Mouse (Mus musculus): ENCODE measurements around the gene Mrps2. TPM values are rescaled to one million over a fixed set of nuclear protein-coding genes. Genes with fewer than 3 reads are reported as not detected.
"Not testable (repeated sequence)": the region's sequence is repeated elsewhere in the genome, so short reads cannot be mapped to it uniquely, and the experiment has no call there.

Gene Mrps2
- polyA plus RNA-seq, 1 experiment from 2014 or later, result 52.5 TPM

GRCm38 (mm10) chr2:28511600-28511999 is 43.7 kb downstream of the Mrps2 start:
- 52% methylated on average over 5 of the region's 5 CpGs for WGBS
- not testable (repeated sequence) for H3K4me2 ChIP-seq; H3K9ac ChIP-seq; ATAC-seq; H3K27ac ChIP-seq; H3K36me3 ChIP-seq (ENCODE audit: poor library complexity, severe bottlenecking); H3K4me3 ChIP-seq; H3K27me3 ChIP-seq; H3K9me3 ChIP-seq (replicated peaks)
- H3K4me1 ChIP-seq, result peaks cover 29% of the 10 kb centered on the region

- peak within 1 kb of the TSS; percentile 85 for H3K27ac ChIP-seq
- H3K9ac ChIP-seq, result peak within 1 kb of the TSS; percentile 96
- H3K4me2 ChIP-seq, result peak within 1 kb of the TSS; percentile 85
- WGBS, result 0% methylated on average over 31 of the region's 71 CpGs
- H3K4me3 ChIP-seq, result peak within 1 kb of the TSS; percentile 84
- H3K27me3 ChIP-seq, result no peaks in the 10 kb centered on the region
- H3K36me3 ChIP-seq (ENCODE audit: poor library complexity, severe bottlenecking), result peaks cover 5% of the 10 kb centered on the region; the same call in 1 of the 2 replicates
- no peaks in the 10 kb centered on the region for H3K9me3 ChIP-seq (replicated peaks)
- peaks cover 42% of the 10 kb centered on the region for H3K4me1 ChIP-seq
- peak; percentile 69 for ATAC-seq
Measured at GRCm38 (mm10) chr2:28512798-28513401, 45.0 kb downstream of the Mrps2 start, which contains the start of gene Ralgds. Gene Ralgds (plus strand): TSS chr2:28513125.

- peak; percentile 46 for ATAC-seq
- Histone ChIP-seq H3K4me1 (peaks cover 50% of the 10 kb centered on the region), H3K9ac (peak overlapping the region; percentile 96), H3K4me3 (peak overlapping the region; percentile 84), H3K9me3 (replicated peaks) (no peaks in the 10 kb centered on the region), H3K36me3 (ENCODE audit: poor library complexity, severe bottlenecking) (peaks cover 5% of the 10 kb centered on the region; the same call in 1 of the 2 replicates), H3K27me3 (no peaks in the 10 kb centered on the region), H3K4me2 (peak overlapping the region; percentile 85), H3K27ac (peak overlapping the region; percentile 85)
- WGBS, result 4% methylated on average over 47 of the region's 47 CpGs
Measured at GRCm38 (mm10) chr2:28513431-28514370, 45.8 kb downstream of the Mrps2 start.

- H3K27me3 ChIP-seq, result no peaks in the 10 kb centered on the region
- peak overlapping the region; percentile 85 for H3K4me2 ChIP-seq
- ATAC-seq, result peak; percentile 30; the same call in 1 of the 2 replicates
- H3K27ac ChIP-seq, result peak overlapping the region; percentile 85
- peak overlapping the region; percentile 84 for H3K4me3 ChIP-seq
- WGBS, result 18% methylated on average over 5 of the region's 5 CpGs
- peak overlapping the region; percentile 96 for H3K9ac ChIP-seq
- H3K36me3 ChIP-seq (ENCODE audit: poor library complexity, severe bottlenecking), result peaks cover 5% of the 10 kb centered on the region; the same call in 1 of the 2 replicates
- H3K4me1 ChIP-seq, result peaks cover 55% of the 10 kb centered on the region
- no peaks in the 10 kb centered on the region for H3K9me3 ChIP-seq (replicated peaks)
Measured at GRCm38 (mm10) chr2:28514489-28514888, 46.6 kb downstream of the Mrps2 start.

- H3K4me1 ChIP-seq, result peaks cover 81% of the 10 kb centered on the region
- ATAC-seq, result no peak
- peak overlapping the region; percentile 44 for H3K27ac ChIP-seq
- H3K4me3 ChIP-seq, result no peak overlapping the region
- H3K9me3 ChIP-seq (replicated peaks), result no peaks in the 10 kb centered on the region
- peaks cover 5% of the 10 kb centered on the region; the same call in 1 of the 2 replicates for H3K36me3 ChIP-seq (ENCODE audit: poor library complexity, severe bottlenecking)
- H3K9ac ChIP-seq, result no peak overlapping the region
- peak overlapping the region; percentile 22 for H3K4me2 ChIP-seq
- 44% methylated on average over 5 of the region's 5 CpGs for WGBS
- no peaks in the 10 kb centered on the region for H3K27me3 ChIP-seq
Measured at GRCm38 (mm10) chr2:28517206-28517909, 49.5 kb downstream of the Mrps2 start.

GRCm38 (mm10) chr2:28518231-28518630 is 50.4 kb downstream of the Mrps2 start:
- Histone ChIP-seq H3K9me3 (replicated peaks) (no peaks in the 10 kb centered on the region), H3K4me2 (peak overlapping the region; percentile 22), H3K4me1 (peaks cover 82% of the 10 kb centered on the region), H3K27ac (peak overlapping the region; percentile 53), H3K9ac (no peak overlapping the region), H3K27me3 (no peaks in the 10 kb centered on the region), H3K4me3 (no peak overlapping the region), H3K36me3 (ENCODE audit: poor library complexity, severe bottlenecking) (peaks cover 5% of the 10 kb centered on the region; the same call in 1 of the 2 replicates)
- peak; percentile 29; the same call in 1 of the 2 replicates for ATAC-seq
- 22% methylated on average over 2 of the region's 2 CpGs for WGBS

- Histone ChIP-seq H3K27me3 (no peaks in the 10 kb centered on the region), H3K27ac (no peak overlapping the region), H3K9ac (no peak overlapping the region; the same call in 1 of the 2 replicates), H3K4me3 (no peak overlapping the region), H3K9me3 (replicated peaks) (no peaks in the 10 kb centered on the region), H3K4me1 (peaks cover 85% of the 10 kb centered on the region), H3K36me3 (ENCODE audit: poor library complexity, severe bottlenecking) (peaks cover 5% of the 10 kb centered on the region; the same call in 1 of the 2 replicates), H3K4me2 (no peak overlapping the region)
- no peak for ATAC-seq
- WGBS, result 75% methylated on average over 5 of the region's 5 CpGs
Measured at GRCm38 (mm10) chr2:28520581-28520980, 52.7 kb downstream of the Mrps2 start.

Other genes starting within 250 kb of the Mrps2 start
- gene Ppp1r26, start 21.3 kb upstream of the Mrps2 start, polyA plus RNA-seq (2015; fragmentation: Nextera tagmentation; extraction: Ambion mirVana), result 6.2 and 8.4 TPM in 2 replicates
- gene 1700007K13Rik, start 1.7 kb upstream of the Mrps2 start, polyA plus RNA-seq (2015; fragmentation: Nextera tagmentation; extraction: Ambion mirVana), result 2.0 TPM in 2 replicates
- gene Gbgt1, start 28.8 kb downstream of the Mrps2 start, polyA plus RNA-seq (2015; fragmentation: Nextera tagmentation; extraction: Ambion mirVana), result 0.43 TPM in 1 of 2 replicates, not detected in the other
- gene Gm10134, start 38.0 kb downstream of the Mrps2 start, polyA plus RNA-seq (2015; fragmentation: Nextera tagmentation; extraction: Ambion mirVana), result 0.53 and 0.76 TPM in 2 replicates
- gene Ralgds, start 45.1 kb downstream of the Mrps2 start, polyA plus RNA-seq (2015; fragmentation: Nextera tagmentation; extraction: Ambion mirVana), result 50.9 and 53.6 TPM in 2 replicates
- gene Cel, start 95.3 kb downstream of the Mrps2 start, polyA plus RNA-seq (2015; fragmentation: Nextera tagmentation; extraction: Ambion mirVana), result 0.14 TPM in 1 of 2 replicates, not detected in the other
- 40.7 and 48.2 TPM in 2 replicates for gene Gtf3c5, start 115.7 kb downstream of the Mrps2 start, polyA plus RNA-seq (2015; fragmentation: Nextera tagmentation; extraction: Ambion mirVana)
- gene Gfi1b, start 153.9 kb downstream of the Mrps2 start, polyA plus RNA-seq (2015; fragmentation: Nextera tagmentation; extraction: Ambion mirVana), result 0.19 and 0.31 TPM in 2 replicates
- gene Tsc1, start 173.2 kb downstream of the Mrps2 start, polyA plus RNA-seq (2015; fragmentation: Nextera tagmentation; extraction: Ambion mirVana), result 29.0 and 34.1 TPM in 2 replicates
- gene Spaca9, start 231.7 kb downstream of the Mrps2 start, polyA plus RNA-seq (2015; fragmentation: Nextera tagmentation; extraction: Ambion mirVana), result 1.6 and 2.8 TPM in 2 replicates
- gene Ak8, start 232.1 kb downstream of the Mrps2 start, polyA plus RNA-seq (2015; fragmentation: Nextera tagmentation; extraction: Ambion mirVana), result 0.83 and 1.1 TPM in 2 replicates